ENCODE assay signal across 7 mouse cellular contexts in the genomic region with DNA sequence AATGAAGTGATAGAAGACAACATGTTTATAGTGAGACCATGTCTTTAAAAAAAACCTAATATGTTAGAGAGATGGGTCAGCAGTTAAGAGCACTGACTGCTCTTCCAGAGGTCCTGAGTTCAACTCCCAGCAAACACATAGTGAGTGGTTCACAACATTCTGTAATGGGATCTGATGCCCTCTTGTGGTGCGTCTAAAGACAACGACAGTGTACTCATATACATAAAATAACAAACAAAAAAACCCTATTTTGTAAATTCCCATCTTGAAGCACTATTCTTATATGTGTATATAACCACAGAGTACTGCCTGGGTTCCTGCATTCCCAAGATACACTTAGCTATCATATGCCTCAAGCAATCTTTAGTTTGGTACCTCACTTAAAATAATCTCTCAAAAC. TPM values are rescaled to one million over a fixed set of nuclear protein-coding genes. Genes with fewer than 3 reads are reported as not detected.
A peak's percentile ranks its signal among the peaks of the same experiment; 100 is the strongest.
DNase-seq lines count a peak whose midpoint lies in the region; ATAC-seq and TF ChIP-seq lines count a peak whose summit lies in the region.
"Not testable (repeated sequence)": the region's sequence is repeated elsewhere in the genome, so short reads cannot be mapped to it uniquely, and the experiment has no call there.

No protein-coding gene starts in this region.

- H3K27ac ChIP-seq in MEL (ENCODE audit: control insufficient read depth, low read depth, low read length); embryonic facial prominence, embryonic 12.5 days; heart, embryonic 13.5 days (replicated peaks); kidney, adult 2 months (ENCODE audit: insufficient read depth, low read depth, low read length); liver, embryonic 14.5 days; midbrain, embryonic 14.5 days (replicated peaks; ENCODE audit: low read depth, low read length): not testable (repeated sequence)

- peaks cover 30% of the 10 kb centered on the region for H3K79me2 ChIP-seq in MEL (ENCODE audit: control insufficient read depth, insufficient read depth, low read length, poor library complexity)

- H3K4me2 ChIP-seq in embryonic facial prominence, embryonic 12.5 days (replicated peaks): peak overlapping the region; percentile 55; the same call in 1 of the 2 replicates
- peak overlapping the region; percentile 78 for H3K4me2 ChIP-seq in heart, embryonic 13.5 days
- H3K4me2 ChIP-seq in liver, embryonic 14.5 days (ENCODE audit: low read depth): peak overlapping the region; percentile 77
- H3K4me2 ChIP-seq in midbrain, embryonic 14.5 days (ENCODE audit: low read length): not testable (repeated sequence)

- 45% methylated on average over 2 of the region's 2 CpGs for WGBS in embryonic facial prominence, embryonic 12.5 days
- 28% methylated on average over 2 of the region's 2 CpGs for WGBS in heart, embryonic 13.5 days
- WGBS in kidney, adult 2 months: 26% methylated on average over 2 of the region's 2 CpGs
- WGBS in liver, embryonic 14.5 days (ENCODE audit: insufficient replicate concordance): 23% methylated on average over 2 of the region's 2 CpGs
- 46% methylated on average over 2 of the region's 2 CpGs for WGBS in midbrain, embryonic 14.5 days

- H3K4me3 ChIP-seq in MEL (ENCODE audit: control insufficient read depth in 1 of 2, insufficient read depth in 1 of 2, low read depth in 2 of 2, low read length in 2 of 2): peak overlapping the region in 1 of 2 experiments; percentile 93; a peak in 1 of 4 replicates
- not testable (repeated sequence) for H3K4me3 ChIP-seq in embryonic facial prominence, embryonic 12.5 days; heart, embryonic 13.5 days; kidney, adult 2 months (ENCODE audit: insufficient read depth, low read depth, low read length); liver, embryonic 14.5 days (ENCODE audit: insufficient read depth in 1 of 2, low read depth in 2 of 2, low read length in 2 of 2); midbrain, embryonic 14.5 days (replicated peaks; ENCODE audit: low read depth, low read length)

- not testable (repeated sequence) for TF ChIP-seq EP300 in MEL (IDR thresholded peaks at IDR 0.05; ENCODE audit: low read depth in 1 of 2, low read length in 2 of 2); liver, embryonic 14.5 days (IDR thresholded peaks at IDR 0.05; ENCODE audit: low read depth)

- H3K4me1 ChIP-seq in MEL (ENCODE audit: control insufficient read depth in 1 of 2, insufficient read depth in 2 of 2, low read length in 2 of 2): peaks cover 3 to 12% of the 10 kb centered on the region in 2 experiments; a peak in 3 of 4 replicates
- H3K4me1 ChIP-seq in embryonic facial prominence, embryonic 12.5 days; heart, embryonic 13.5 days; kidney, adult 2 months (ENCODE audit: control insufficient read depth, insufficient read depth, low read length); liver, embryonic 14.5 days (replicated peaks; ENCODE audit: control insufficient read depth in 2 of 2, insufficient read depth in 2 of 2, low read length in 1 of 2); midbrain, embryonic 14.5 days (ENCODE audit: control insufficient read depth, insufficient read depth, low read length): not testable (repeated sequence)

- ATAC-seq in embryonic facial prominence, embryonic 12.5 days (ENCODE audit: insufficient number of reproducible peaks, insufficient read depth, low FRiP score, low TSS enrichment); heart, embryonic 13.5 days (ENCODE audit: extremely low read depth, insufficient number of reproducible peaks, low FRiP score, low TSS enrichment); liver, embryonic 14.5 days (ENCODE audit: insufficient read depth); midbrain, embryonic 14.5 days (ENCODE audit: low FRiP score, low TSS enrichment): not testable (repeated sequence)

- H3K27me3 ChIP-seq in MEL (ENCODE audit: control insufficient read depth in 1 of 2, insufficient read depth in 2 of 2, low read length in 2 of 2); embryonic facial prominence, embryonic 12.5 days; heart, embryonic 13.5 days (replicated peaks); kidney, adult 2 months (replicated peaks; ENCODE audit: control insufficient read depth, insufficient read depth, low read length); liver, embryonic 14.5 days (ENCODE audit: control insufficient read depth, insufficient read depth, low read length); midbrain, embryonic 14.5 days (ENCODE audit: control insufficient read depth, insufficient read depth, low read length); splenic B cell, adult 2 months (ENCODE audit: control insufficient read depth, insufficient read depth, low read length, poor library complexity, severe bottlenecking): not testable (repeated sequence)

- TF ChIP-seq CTCF in MEL (IDR thresholded peaks at IDR 0.05 in 2 of 3, conservative IDR thresholded peaks at IDR 0.05 in 1 of 3; ENCODE audit: control insufficient read depth in 1 of 3, insufficient read depth in 1 of 3, low read depth in 2 of 3, low read length in 3 of 3, poor library complexity in 1 of 3, severe bottlenecking in 1 of 3): peak in 2 of 3 experiments; percentile 17 to 51; a peak in 4 of 6 replicates
- TF ChIP-seq CTCF in kidney, adult 2 months (conservative IDR thresholded peaks at IDR 0.05; ENCODE audit: insufficient read depth, insufficient read length, low read depth, low read length): 0 out of 2 replicates have a peak, but pooled peaks have one; percentile 3
- peak; percentile 48 for TF ChIP-seq CTCF in liver, embryonic 14.5 days (IDR thresholded peaks at IDR 0.05; ENCODE audit: low read depth)

- TF ChIP-seq RAD21 in MEL (IDR thresholded peaks at IDR 0.05; ENCODE audit: low read depth, low read length): peak; percentile 50; the same call in 1 of the 2 replicates

- peak; percentile 54 for DNase-seq in MEL (ENCODE audit: low read depth, low spot score)
- DNase-seq in kidney, adult 2 months; liver, embryonic 14.5 days (ENCODE audit: low read depth in 3 of 3, low spot score in 3 of 3): not testable (repeated sequence)
- peak; percentile 33 for DNase-seq in midbrain, embryonic 14.5 days
- DNase-seq in splenic B cell, adult 2 months (ENCODE audit: low read depth, low spot score): peak; percentile 60

- peaks cover 0 to 15% of the 10 kb centered on the region in 2 experiments; a peak in 3 of 4 replicates for H3K36me3 ChIP-seq in MEL (ENCODE audit: control insufficient read depth in 1 of 2, insufficient read depth in 2 of 2, low read length in 2 of 2)
- not testable (repeated sequence) for H3K36me3 ChIP-seq in embryonic facial prominence, embryonic 12.5 days; heart, embryonic 13.5 days; kidney, adult 2 months (ENCODE audit: control insufficient read depth, insufficient read depth, low read length); liver, embryonic 14.5 days (replicated peaks; ENCODE audit: control insufficient read depth, insufficient read depth, low read depth); midbrain, embryonic 14.5 days (ENCODE audit: control insufficient read depth, insufficient read depth, low read length); splenic B cell, adult 2 months (ENCODE audit: control insufficient read depth, insufficient read depth, low read length, poor library complexity, severe bottlenecking)

- peak overlapping the region; percentile 40; the same call in 1 of the 2 replicates for H3K9ac ChIP-seq in MEL (ENCODE audit: control insufficient read depth, low read depth, low read length, poor library complexity, severe bottlenecking)
- H3K9ac ChIP-seq in embryonic facial prominence, embryonic 12.5 days; heart, embryonic 13.5 days; liver, embryonic 14.5 days (replicated peaks); midbrain, embryonic 14.5 days (replicated peaks; ENCODE audit: low read length): not testable (repeated sequence)

- TF ChIP-seq POLR2A in MEL (IDR thresholded peaks at IDR 0.05; ENCODE audit: control insufficient read depth in 1 of 2, insufficient read depth in 1 of 2, low read depth in 1 of 2, low read length in 2 of 2, poor library complexity in 1 of 2); kidney, adult 2 months (IDR thresholded peaks at IDR 0.05; ENCODE audit: low read depth, low read length): not testable (repeated sequence)

- H3K9me3 ChIP-seq in MEL (replicated peaks; ENCODE audit: insufficient read depth, low read length); embryonic facial prominence, embryonic 12.5 days; heart, embryonic 13.5 days; liver, embryonic 14.5 days (ENCODE audit: control insufficient read depth, low read length); midbrain, embryonic 14.5 days (ENCODE audit: control insufficient read depth, low read length): not testable (repeated sequence)

RNA-seq across cellular contexts. Expression of gene 2700097O09Rik, which starts 1.2 kb away (rescaled TPM):
- 16.9 and 18.3 TPM in 2 replicates for total RNA-seq in MEL (2012; rRNA removed)
- 10 to 100 TPM in 1 of 2 experiments, not detected in 1; 14.6 TPM for polyA plus RNA-seq in MEL (2012; ENCODE audit: insufficient read depth in 1 of 2, insufficient read length in 2 of 2, low read depth in 1 of 2, low replicate concordance in 2 of 2, missing spikeins in 1 of 2)
- 40.8 and 46.7 TPM in 2 replicates for polyA plus RNA-seq in embryonic facial prominence, embryonic 12.5 days (2016; fragmentation: Nextera tagmentation; extraction: Ambion mirVana)
- 25.3 and 30.6 TPM in 2 replicates for polyA plus RNA-seq in heart, embryonic 13.5 days (2015; fragmentation: Nextera tagmentation; extraction: Ambion mirVana)
- 7.0 and 9.1 TPM in 2 replicates for polyA plus RNA-seq in kidney, adult 2 months (2012; rRNA removed)
- 11.1 and 15.0 TPM in 2 replicates for polyA plus RNA-seq in liver, embryonic 14.5 days (2012; rRNA removed)
- 34.3 and 37.0 TPM in 2 replicates for polyA plus RNA-seq in liver, embryonic 14.5 days (2014; fragmentation: Nextera tagmentation; extraction: Ambion mirVana)
- polyA plus RNA-seq in midbrain, embryonic 14.5 days (2014; fragmentation: Nextera tagmentation; extraction: Ambion mirVana): 31.8 and 32.3 TPM in 2 replicates

RNA-seq across cellular contexts. Expression of gene Srp54a, which starts 1.4 kb away (rescaled TPM):
- total RNA-seq in MEL (2012; rRNA removed): 39.4 and 46.9 TPM in 2 replicates
- 100 to 1,000 TPM in 1 of 2 experiments, 10 to 100 TPM in 1; 54.7 to 405 TPM for polyA plus RNA-seq in MEL (2012; ENCODE audit: insufficient read depth in 1 of 2, insufficient read length in 2 of 2, low read depth in 1 of 2, low replicate concordance in 2 of 2, missing spikeins in 1 of 2)
- 157 and 179 TPM in 2 replicates for polyA plus RNA-seq in embryonic facial prominence, embryonic 12.5 days (2016; fragmentation: Nextera tagmentation; extraction: Ambion mirVana)
- polyA plus RNA-seq in heart, embryonic 13.5 days (2015; fragmentation: Nextera tagmentation; extraction: Ambion mirVana): 101 and 132 TPM in 2 replicates
- polyA plus RNA-seq in kidney, adult 2 months (2012; rRNA removed): 12.8 and 14.5 TPM in 2 replicates
- 7.1 and 11.2 TPM in 2 replicates for polyA plus RNA-seq in liver, embryonic 14.5 days (2012; rRNA removed)
- 89.1 and 91.6 TPM in 2 replicates for polyA plus RNA-seq in liver, embryonic 14.5 days (2014; fragmentation: Nextera tagmentation; extraction: Ambion mirVana)
- polyA plus RNA-seq in midbrain, embryonic 14.5 days (2014; fragmentation: Nextera tagmentation; extraction: Ambion mirVana): 193 and 227 TPM in 2 replicates

RNA-seq across cellular contexts. Expression of gene Fam177a, which starts 45.6 kb away (rescaled TPM):
- 6.0 and 6.4 TPM in 2 replicates for total RNA-seq in MEL (2012; rRNA removed)
- polyA plus RNA-seq in MEL (2012; ENCODE audit: insufficient read depth in 1 of 2, insufficient read length in 2 of 2, low read depth in 1 of 2, low replicate concordance in 2 of 2, missing spikeins in 1 of 2): not detected
- polyA plus RNA-seq in embryonic facial prominence, embryonic 12.5 days (2016; fragmentation: Nextera tagmentation; extraction: Ambion mirVana): 19.5 and 24.4 TPM in 2 replicates
- 16.3 and 18.6 TPM in 2 replicates for polyA plus RNA-seq in heart, embryonic 13.5 days (2015; fragmentation: Nextera tagmentation; extraction: Ambion mirVana)
- polyA plus RNA-seq in kidney, adult 2 months (2012; rRNA removed): 4.9 and 5.6 TPM in 2 replicates
- 2.3 and 3.8 TPM in 2 replicates for polyA plus RNA-seq in liver, embryonic 14.5 days (2012; rRNA removed)
- polyA plus RNA-seq in liver, embryonic 14.5 days (2014; fragmentation: Nextera tagmentation; extraction: Ambion mirVana): 7.3 and 8.0 TPM in 2 replicates
- 45.6 and 48.2 TPM in 2 replicates for polyA plus RNA-seq in midbrain, embryonic 14.5 days (2014; fragmentation: Nextera tagmentation; extraction: Ambion mirVana)
